Mouse (Mus musculus) brain, adult 2 months (tissue): Measurements from ENCODE around the gene Ccdc170.
"Not testable (repeated sequence)": the region's sequence is repeated elsewhere in the genome, so short reads cannot be mapped to it uniquely, and the experiment has no call there.

Experiments used
- DNase-seq: peaks from one replicate; pipeline ENCODE4 v3.0.0; 2011; ENCODE audit warnings: low read depth, low spot score

Ccdc170 gene

GRCm38 (mm10) chr10:4482355-4482754, at the start of gene Ccdc170:
TSS of gene Ccdc170 (plus strand) at chr10:4482502.
- no peak for DNase-seq

GRCm38 (mm10) chr10:4432996-4433755, 49.1 kb upstream of the Ccdc170 start:
- DNase-seq, result no peak

GRCm38 (mm10) chr10:4433871-4434270, 48.4 kb upstream of the Ccdc170 start:
- not testable (repeated sequence) for DNase-seq

GRCm38 (mm10) chr10:4435416-4435815, 46.9 kb upstream of the Ccdc170 start:
- no peak for DNase-seq

- no peak for DNase-seq
Measured at GRCm38 (mm10) chr10:4456409-4456808, 25.9 kb upstream of the Ccdc170 start.

GRCm38 (mm10) chr10:4460201-4460600, 22.1 kb upstream of the Ccdc170 start:
- no peak for DNase-seq

- no peak for DNase-seq
Measured at GRCm38 (mm10) chr10:4465799-4466198, 16.5 kb upstream of the Ccdc170 start.

GRCm38 (mm10) chr10:4469406-4469805, 12.9 kb upstream of the Ccdc170 start:
- DNase-seq, result no peak

GRCm38 (mm10) chr10:4473591-4473993, 8.7 kb upstream of the Ccdc170 start:
- no peak for DNase-seq

GRCm38 (mm10) chr10:4475431-4475830, 6.9 kb upstream of the Ccdc170 start:
- no peak for DNase-seq

- DNase-seq, result no peak
Measured at GRCm38 (mm10) chr10:4476604-4477003, 5.7 kb upstream of the Ccdc170 start.

- no peak for DNase-seq
Measured at GRCm38 (mm10) chr10:4480929-4481328, 1.4 kb upstream of the Ccdc170 start.

- no peak for DNase-seq
Measured at GRCm38 (mm10) chr10:4481695-4482094, 607 bp upstream of the Ccdc170 start.

GRCm38 (mm10) chr10:4483848-4484247, 1.5 kb downstream of the Ccdc170 start:
- DNase-seq, result no peak

- DNase-seq, result no peak
Measured at GRCm38 (mm10) chr10:4484986-4485385, 2.7 kb downstream of the Ccdc170 start.

- no peak for DNase-seq
Measured at GRCm38 (mm10) chr10:4489865-4490264, 7.6 kb downstream of the Ccdc170 start.

- DNase-seq, result no peak
Measured at GRCm38 (mm10) chr10:4491281-4491680, 9.0 kb downstream of the Ccdc170 start.

- DNase-seq, result no peak
Measured at GRCm38 (mm10) chr10:4492045-4492444, 9.7 kb downstream of the Ccdc170 start.

GRCm38 (mm10) chr10:4492909-4493308, 10.6 kb downstream of the Ccdc170 start:
- no peak for DNase-seq

- DNase-seq, result no peak
Measured at GRCm38 (mm10) chr10:4503251-4503650, 20.9 kb downstream of the Ccdc170 start.

GRCm38 (mm10) chr10:4512725-4513124, 30.4 kb downstream of the Ccdc170 start:
- no peak for DNase-seq

- no peak for DNase-seq
Measured at GRCm38 (mm10) chr10:4517614-4518013, 35.3 kb downstream of the Ccdc170 start.

GRCm38 (mm10) chr10:4519645-4520044, 37.3 kb downstream of the Ccdc170 start:
- DNase-seq, result no peak
